Mouse (Mus musculus) olfactory bulb, adult 2 months (tissue): ENCODE results near the gene Morc4.

Experiments used
- CTCF ChIP-seq: fragments of 200-500 bp; IDR thresholded peaks from 2 replicates; pipeline ENCODE4 v1.5.1; 2012; ENCODE audit warnings: low read depth, mild to moderate bottlenecking, low read length, moderate library complexity; ENCODE audit not compliant: insufficient read depth
- POLR2A ChIP-seq: fragments of 200-500 bp; IDR thresholded peaks from 2 replicates; pipeline ENCODE4 v1.6.1; 2012; ENCODE audit warnings: mild to moderate bottlenecking, low read depth, low read length, moderate library complexity; ENCODE audit not compliant: insufficient read depth

GRCm38 (mm10) chrX:139797875-139798274, 73.6 kb downstream of the Morc4 start:
- TF ChIP-seq CTCF (no peak), POLR2A (no peak)
